Mouse (Mus musculus): ENCODE measurements around the gene Tnnt1. TPM values are rescaled to one million over a fixed set of nuclear protein-coding genes. Genes with fewer than 3 reads are reported as not detected.

Gene Tnnt1
- polyA plus RNA-seq, 1 experiment from 2014 or later = not detected

GRCm38 (mm10) chr7:4521231-4522003, 5.2 kb upstream of the Tnnt1 start:
- H3K27me3 ChIP-seq = no peaks in the 10 kb centered on the region
- ChIA-PET POLR2A (no interaction called here), CTCF (interaction anchor here (3.4 kb wide), 1 partner anchor 9 kb away, joined by 20 read pairs; no protein-coding TSS in a partner anchor)
- ATAC-seq (no peak), DNase-seq (ENCODE audit: low read depth, low spot score) (no peak)
- TF ChIP-seq CTCF (IDR thresholded peaks at IDR 0.05) = no peak
- in situ Hi-C loops (cut with MboI; ENCODE audit: low pct_unique_long_range_greater_than_20kb) = no loop called here

DNA sequence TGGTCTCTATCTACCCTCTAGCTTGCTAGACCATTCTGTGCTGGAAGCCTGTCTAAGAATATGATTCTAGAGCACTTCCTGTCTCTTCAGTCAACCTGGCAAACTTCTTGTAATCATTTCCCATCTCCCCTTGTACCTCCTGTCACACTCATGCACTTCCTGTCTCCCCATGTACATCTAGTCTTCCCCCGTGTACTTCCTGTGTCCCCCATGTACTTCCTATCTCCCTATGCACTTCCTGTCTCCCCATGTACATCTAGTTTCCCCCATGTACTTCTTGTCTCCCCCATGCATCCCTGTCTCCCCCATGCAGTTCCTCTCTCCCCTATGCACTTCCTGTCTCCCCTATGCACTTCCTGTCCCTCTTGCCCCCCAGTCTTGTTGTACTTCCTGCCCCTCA, 2.3 kb upstream of the Tnnt1 start:
- DNase-seq (ENCODE audit: low read depth, low spot score) = no peak

DNA sequence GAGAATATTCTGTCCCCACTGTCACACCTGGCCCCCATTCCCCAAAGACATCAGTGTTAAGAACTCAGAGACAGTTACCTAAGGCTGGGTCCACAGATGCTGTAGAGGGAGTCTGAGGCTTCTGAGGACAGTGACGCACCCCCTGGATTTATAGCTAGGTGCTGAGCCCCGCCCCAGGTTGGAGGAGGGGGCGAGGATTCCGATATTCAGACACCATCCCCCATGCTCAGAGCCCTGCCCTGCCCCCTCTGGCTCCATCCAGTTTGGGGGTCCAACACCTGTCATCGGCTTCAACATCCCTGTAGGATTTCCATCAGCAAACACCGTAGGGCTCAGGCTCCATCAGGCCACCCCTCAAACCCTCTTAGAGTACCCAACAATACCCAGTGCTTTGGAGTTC, 329 bp downstream of the Tnnt1 start:
- no peak for ATAC-seq
- TF ChIP-seq CTCF (IDR thresholded peaks at IDR 0.05) = no peak
- in situ Hi-C loops (cut with MboI; ENCODE audit: low pct_unique_long_range_greater_than_20kb) = no loop called here
- no peak for DNase-seq (ENCODE audit: low read depth, low spot score)
- ChIA-PET CTCF (interaction anchor here (1.7 kb wide), 1 partner anchor 8 kb away, joined by 5 read pairs; the partner anchor contains the start of gene Tnni3), POLR2A (no interaction called here)
- no peaks in the 10 kb centered on the region for H3K27me3 ChIP-seq

More for the DNA sequence above, 2.3 kb upstream of the Tnnt1 start:
- ChIA-PET CTCF (no interaction called here), POLR2A (no interaction called here)
- no peak for ATAC-seq
- no peak for TF ChIP-seq CTCF (IDR thresholded peaks at IDR 0.05)
- H3K27me3 ChIP-seq = no peaks in the 10 kb centered on the region
- in situ Hi-C loops (cut with MboI; ENCODE audit: low pct_unique_long_range_greater_than_20kb) = no loop called here

DNA sequence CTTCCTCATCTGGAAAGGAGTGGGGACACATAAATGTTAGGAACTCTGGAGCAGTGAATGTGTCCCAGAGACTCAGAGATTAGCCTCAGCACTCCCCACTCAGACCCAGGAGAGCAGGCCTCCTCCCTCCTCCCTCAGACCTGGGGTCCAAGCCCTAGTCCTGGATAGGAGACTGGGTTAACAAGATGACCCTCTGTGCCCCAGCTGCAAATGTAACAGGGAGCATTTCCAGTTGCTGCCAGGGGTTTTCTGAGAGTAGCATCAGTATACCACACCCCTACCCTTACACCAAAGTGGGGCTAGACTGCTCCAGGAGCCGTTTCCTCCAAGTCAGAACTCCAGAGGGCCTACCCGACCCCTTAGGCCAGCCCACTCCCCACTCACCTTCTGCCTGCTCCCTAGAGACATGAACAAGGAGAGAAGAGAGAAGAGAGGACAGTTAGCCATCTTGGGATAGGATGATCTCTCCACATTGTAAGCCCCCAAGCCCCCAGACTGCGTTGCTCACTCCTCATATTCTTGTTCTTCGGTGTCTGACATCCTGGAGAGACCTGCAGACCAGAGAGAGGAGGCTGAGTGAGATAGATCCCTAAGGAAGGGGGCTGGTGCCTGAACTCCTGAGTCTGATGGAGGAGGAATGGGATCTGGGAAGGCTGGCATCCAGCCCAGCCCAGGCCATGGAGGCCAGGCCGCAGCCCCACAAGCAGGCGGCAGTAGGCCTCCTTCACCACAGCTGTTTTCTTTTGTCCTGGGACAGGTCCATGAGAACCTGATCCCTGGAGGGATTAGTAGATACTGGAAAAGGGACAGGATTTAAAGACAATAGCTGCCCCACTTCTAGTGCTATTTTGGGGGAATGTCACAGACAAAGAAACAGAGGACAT, 2.1 kb downstream of the Tnnt1 start:
- in situ Hi-C loops (cut with MboI; ENCODE audit: low pct_unique_long_range_greater_than_20kb) = no loop called here
- ATAC-seq = no peak
- no peaks in the 10 kb centered on the region for H3K27me3 ChIP-seq
- no peak for DNase-seq (ENCODE audit: low read depth, low spot score)
- ChIA-PET POLR2A (no interaction called here), CTCF (interaction anchor here (0.8 to 1.9 kb wide), 10 partner anchors 9 to 383 kb away, joined by 3 to 20 read pairs (median 3); partner anchors contain the start of genes Ppp1r12c, Ppp6r1 and Tnni3)
- TF ChIP-seq CTCF (IDR thresholded peaks at IDR 0.05) = no peak

DNA sequence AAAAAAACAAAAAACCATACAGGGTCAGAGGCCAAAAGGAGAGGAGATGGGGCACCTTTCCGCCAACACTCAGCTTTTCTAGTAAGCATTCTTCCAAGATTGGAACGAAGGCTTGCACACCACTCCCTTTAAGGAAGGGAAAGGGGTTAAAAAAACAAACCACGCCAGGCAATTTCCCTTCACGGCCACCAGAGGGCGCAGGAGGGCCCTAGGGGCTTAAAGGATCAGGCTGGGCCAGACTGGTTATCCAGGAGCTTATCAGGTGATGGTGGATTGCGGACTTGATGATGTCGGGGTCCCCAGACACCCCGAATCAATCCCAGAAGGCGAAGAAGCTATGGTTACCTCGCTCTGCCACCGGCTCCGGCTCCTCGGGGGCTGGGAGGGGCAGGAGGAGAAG, 2.9 kb downstream of the Tnnt1 start:
- ChIA-PET CTCF (interaction anchor here (0.8 to 1.9 kb wide), 10 partner anchors 10 to 382 kb away, joined by 3 to 20 read pairs (median 3); partner anchors contain the start of genes Ppp1r12c, Ppp6r1 and Tnni3), POLR2A (no interaction called here)
- DNase-seq (ENCODE audit: low read depth, low spot score) (no peak), ATAC-seq (no peak)
- peak; percentile 86 for TF ChIP-seq CTCF (IDR thresholded peaks at IDR 0.05)
- in situ Hi-C loops (cut with MboI; ENCODE audit: low pct_unique_long_range_greater_than_20kb) = no loop called here
- no peaks in the 10 kb centered on the region for H3K27me3 ChIP-seq

- CTCF ChIA-PET = interaction anchor here (1.0 to 1.9 kb wide), 3 partner anchors 11 to 17 kb away, joined by 3 to 20 read pairs (median 6); partner anchors contain the start of gene Tnni3
- no peak for DNase-seq (ENCODE audit: low read depth, low spot score)
- TF ChIP-seq CTCF (IDR thresholded peaks at IDR 0.05) = no peak
- in situ Hi-C loops (cut with MboI; ENCODE audit: low pct_unique_long_range_greater_than_20kb) = no loop called here
- ATAC-seq = no peak
- H3K27me3 ChIP-seq = no peaks in the 10 kb centered on the region
- POLR2A ChIA-PET = interaction anchor here (0.6 kb wide), 1 partner anchor 254 kb away, joined by 4 read pairs; no protein-coding TSS in a partner anchor
Measured at GRCm38 (mm10) chr7:4511489-4512224, 4.5 kb downstream of the Tnnt1 start.

GRCm38 (mm10) chr7:4509863-4510608, 6.1 kb downstream of the Tnnt1 start:
- POLR2A ChIA-PET = interaction anchor here (0.7 kb wide), 1 partner anchor 14 kb away, joined by 4 read pairs; the partner anchor contains the start of gene Tnni3
- peak; percentile 89 for TF ChIP-seq CTCF (IDR thresholded peaks at IDR 0.05)
- DNase-seq (ENCODE audit: low read depth, low spot score) = no peak
- CTCF ChIA-PET = interaction anchor here (0.9 to 2.3 kb wide), 4 partner anchors 13 to 39 kb away, joined by 3 to 20 read pairs (median 4); partner anchors contain the start of gene Tnni3
- no peaks in the 10 kb centered on the region for H3K27me3 ChIP-seq
- in situ Hi-C loops (cut with MboI; ENCODE audit: low pct_unique_long_range_greater_than_20kb) = no loop called here
- ATAC-seq = peak; percentile 29

GRCm38 (mm10) chr7:4508739-4509116, 7.5 kb downstream of the Tnnt1 start:
- CTCF ChIA-PET = interaction anchor here (2.3 kb wide), 1 partner anchor 14 kb away, joined by 20 read pairs; the partner anchor contains the start of gene Tnni3
- no peaks in the 10 kb centered on the region for H3K27me3 ChIP-seq
- DNase-seq (ENCODE audit: low read depth, low spot score) (no peak), ATAC-seq (no peak)
- no peak for TF ChIP-seq CTCF (IDR thresholded peaks at IDR 0.05)
- POLR2A ChIA-PET = no interaction called here
- in situ Hi-C loops (cut with MboI; ENCODE audit: low pct_unique_long_range_greater_than_20kb) = no loop called here

DNA sequence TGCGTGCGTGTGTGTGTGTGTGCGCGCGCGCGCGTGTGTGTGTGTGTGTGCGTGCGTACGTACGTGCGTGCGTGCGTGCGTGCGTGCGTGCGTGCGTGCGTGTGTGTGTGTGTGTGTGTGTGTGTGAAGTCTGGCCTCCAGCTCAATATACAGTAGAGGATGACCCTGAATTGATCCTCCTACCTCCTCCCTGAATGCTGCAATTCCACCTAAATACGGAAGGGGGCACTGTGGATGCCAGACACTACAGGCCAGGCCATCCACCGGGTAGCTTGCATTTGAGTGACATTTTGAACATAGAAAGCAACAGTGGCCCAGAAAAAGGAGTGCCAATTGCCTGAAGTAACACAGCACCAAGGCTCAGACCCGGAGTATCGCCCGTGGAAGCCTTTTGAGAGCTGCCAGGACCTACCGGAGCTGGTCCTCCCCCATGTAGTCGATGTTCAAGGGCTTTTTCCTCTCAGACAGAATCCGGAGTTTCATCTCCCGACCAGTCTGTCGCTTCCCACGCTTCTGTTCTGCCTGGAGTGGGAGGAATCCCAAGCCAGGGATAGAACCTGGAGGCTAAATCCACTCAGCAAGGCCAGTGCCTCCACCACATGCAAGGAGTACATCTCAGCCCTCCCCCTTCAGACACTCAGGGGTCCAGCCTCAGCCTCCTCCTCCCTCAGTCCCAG, 8.0 kb downstream of the Tnnt1 start:
- DNase-seq (ENCODE audit: low read depth, low spot score) = no peak
- in situ Hi-C loops (cut with MboI; ENCODE audit: low pct_unique_long_range_greater_than_20kb) = no loop called here
- ChIA-PET POLR2A (no interaction called here), CTCF (interaction anchor here (2.3 kb wide), 1 partner anchor 15 kb away, joined by 20 read pairs; the partner anchor contains the start of gene Tnni3)
- no peak for TF ChIP-seq CTCF (IDR thresholded peaks at IDR 0.05)
- no peaks in the 10 kb centered on the region for H3K27me3 ChIP-seq
- no peak for ATAC-seq

Data from Patski (cell line).